Mouse (Mus musculus) fat pad, adult 2 months (tissue): ENCODE results near the gene Ehmt2.
A peak's percentile ranks its signal among the peaks of the same experiment; 100 is the strongest.
"Not testable (repeated sequence)": the region's sequence is repeated elsewhere in the genome, so short reads cannot be mapped to it uniquely, and the experiment has no call there.

Experiments
- DNase-seq: peaks from one replicate; pipeline ENCODE4 v3.0.0-alpha.2; 2011; ENCODE audit warnings: low read depth, low spot score; ENCODE audit errors: extremely low read depth

The Ehmt2 gene

DNA sequence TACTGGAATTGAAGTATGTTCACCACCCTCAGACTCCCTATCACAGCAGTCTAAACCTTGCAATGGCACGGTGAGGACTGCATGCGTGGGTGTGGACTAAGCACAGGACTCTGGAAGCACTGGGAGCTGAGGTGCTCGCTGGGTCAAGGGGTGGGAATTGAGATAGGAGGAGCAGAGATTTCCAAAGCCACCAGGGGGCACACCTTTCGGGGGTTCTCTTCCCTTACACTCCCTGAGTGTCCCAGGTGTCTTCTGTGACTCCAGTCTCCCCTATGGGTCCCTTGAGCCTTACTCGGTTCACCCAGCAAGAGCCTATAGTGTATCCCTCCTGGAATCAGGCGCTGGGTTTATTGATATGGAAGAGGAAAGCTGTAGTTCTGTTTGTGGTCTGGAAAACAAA lies 24.7 kb downstream of the Ehmt2 start:
- no peak for DNase-seq

DNA sequence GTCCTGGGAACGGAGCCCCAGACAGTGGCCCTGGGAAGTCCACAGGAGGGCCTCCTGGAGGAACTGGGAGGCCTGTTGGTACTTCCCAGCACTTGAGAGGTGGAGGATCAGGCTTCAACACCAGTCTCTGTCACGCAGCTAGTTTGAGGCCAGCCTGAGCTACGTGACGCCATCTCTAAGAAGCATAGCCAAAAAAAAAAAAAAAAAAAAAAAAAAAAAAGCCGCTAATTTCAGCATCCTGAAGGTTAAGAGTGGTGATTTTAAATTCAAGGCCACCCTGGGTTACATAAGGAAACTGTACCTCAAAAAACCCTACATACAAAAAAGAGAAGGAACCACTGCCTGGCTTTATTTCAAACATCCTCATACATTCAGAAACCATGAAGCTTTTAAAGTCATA lies 26.0 kb downstream of the Ehmt2 start:
- DNase-seq = no peak

DNA sequence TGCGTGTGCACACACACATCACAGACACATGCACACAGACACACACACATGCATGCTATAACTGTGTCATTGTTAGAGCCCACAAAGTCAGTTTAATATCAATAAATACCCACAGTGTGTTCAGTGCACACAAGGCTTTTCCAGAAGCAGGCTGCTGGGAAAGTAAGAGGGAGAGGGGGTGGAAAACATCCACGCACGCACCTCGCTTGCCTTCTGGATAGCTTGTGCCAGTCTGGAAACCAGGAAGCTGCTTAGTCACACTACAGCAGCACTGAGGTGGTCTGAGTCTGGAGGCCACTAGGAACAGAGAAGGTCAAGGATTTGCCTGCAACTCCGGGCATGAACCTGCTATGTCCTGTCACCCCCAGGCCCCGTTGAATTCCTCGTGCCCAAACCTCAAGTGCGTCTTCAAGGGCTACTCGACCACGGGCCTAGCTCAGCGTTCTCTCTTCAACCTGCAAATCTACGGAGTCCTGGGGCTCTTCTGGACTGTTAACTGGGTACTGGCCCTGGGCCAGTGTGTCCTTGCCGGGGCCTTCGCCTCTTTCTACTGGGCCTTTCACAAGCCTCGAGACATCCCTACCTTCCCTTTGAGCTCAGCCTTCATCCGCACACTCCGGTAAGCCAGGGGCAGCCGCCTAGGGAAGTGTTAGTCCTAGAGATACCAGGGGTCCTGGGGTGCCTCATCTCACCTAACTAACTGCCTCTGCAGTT lies 29.2 kb downstream of the Ehmt2 start:
- no peak for DNase-seq

DNA sequence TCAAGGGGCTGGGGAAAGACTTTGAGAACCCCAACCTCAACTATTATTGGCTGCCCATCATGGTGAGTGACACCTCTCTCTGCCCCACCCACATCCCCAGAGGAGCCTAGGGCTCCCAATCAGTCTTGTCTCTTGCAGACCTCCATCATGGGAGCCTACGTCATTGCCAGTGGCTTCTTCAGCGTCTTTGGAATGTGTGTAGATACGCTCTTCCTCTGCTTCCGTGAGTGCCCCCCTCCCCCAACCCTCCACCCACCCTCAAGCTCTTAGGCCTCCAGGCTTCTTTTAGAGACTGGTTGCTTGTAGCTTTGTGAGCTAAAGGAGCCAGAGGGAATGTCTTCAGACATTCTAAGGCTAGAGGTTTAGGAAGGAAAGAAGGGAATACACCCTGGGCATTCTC lies 30.6 kb downstream of the Ehmt2 start:
- DNase-seq = no peak

DNA sequence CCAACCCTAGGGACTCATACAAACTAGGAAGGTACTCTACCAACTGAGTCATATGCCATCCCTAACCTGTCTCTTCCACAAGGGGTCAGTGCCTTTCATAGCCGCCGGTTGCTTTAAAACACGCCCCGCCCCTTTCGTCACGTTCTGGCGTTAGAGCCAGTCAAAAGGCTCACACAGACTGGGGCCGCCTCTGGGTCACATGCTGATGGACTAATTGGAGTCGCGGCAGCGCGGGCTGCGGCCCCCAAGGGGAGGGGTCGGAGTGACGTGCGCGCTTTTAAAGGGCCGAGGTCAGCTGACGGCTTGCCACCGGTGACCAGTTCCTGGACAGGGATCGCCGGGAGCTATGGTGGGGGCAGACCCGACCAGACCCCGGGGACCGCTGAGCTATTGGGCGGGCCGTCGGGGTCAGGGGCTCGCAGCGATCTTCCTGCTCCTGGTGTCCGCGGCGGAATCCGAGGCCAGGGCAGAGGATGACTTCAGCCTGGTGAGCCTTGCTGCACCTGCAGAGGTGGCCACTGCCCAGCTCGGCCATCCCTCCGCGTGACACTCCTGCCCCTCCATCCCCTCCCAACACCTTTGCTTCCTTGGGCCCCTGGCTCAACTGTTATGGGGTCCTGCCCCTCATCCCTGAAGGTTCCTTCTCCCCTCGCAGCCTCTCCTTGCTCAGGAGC lies 32.9 kb downstream of the Ehmt2 start, which contains the start of gene Neu1:
Neu1 (plus strand) TSS at position 193 of the 674 bp plus-strand sequence.
- peak; percentile 73 for DNase-seq

DNA sequence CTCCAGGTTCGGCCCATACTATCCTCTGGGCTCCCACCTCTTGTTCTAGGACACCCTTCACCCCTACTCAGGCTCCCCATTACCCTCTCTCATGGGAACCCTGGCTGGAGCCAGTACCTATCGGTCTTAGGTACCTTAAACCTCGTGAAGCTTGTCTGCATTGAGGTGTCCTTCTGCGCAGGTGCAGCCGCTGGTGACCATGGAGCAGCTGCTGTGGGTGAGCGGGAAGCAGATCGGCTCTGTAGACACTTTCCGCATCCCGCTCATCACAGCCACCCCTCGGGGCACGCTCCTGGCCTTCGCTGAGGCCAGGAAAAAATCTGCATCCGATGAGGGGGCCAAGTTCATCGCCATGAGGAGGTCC lies 33.4 kb downstream of the Ehmt2 start:
- DNase-seq = no peak

DNA sequence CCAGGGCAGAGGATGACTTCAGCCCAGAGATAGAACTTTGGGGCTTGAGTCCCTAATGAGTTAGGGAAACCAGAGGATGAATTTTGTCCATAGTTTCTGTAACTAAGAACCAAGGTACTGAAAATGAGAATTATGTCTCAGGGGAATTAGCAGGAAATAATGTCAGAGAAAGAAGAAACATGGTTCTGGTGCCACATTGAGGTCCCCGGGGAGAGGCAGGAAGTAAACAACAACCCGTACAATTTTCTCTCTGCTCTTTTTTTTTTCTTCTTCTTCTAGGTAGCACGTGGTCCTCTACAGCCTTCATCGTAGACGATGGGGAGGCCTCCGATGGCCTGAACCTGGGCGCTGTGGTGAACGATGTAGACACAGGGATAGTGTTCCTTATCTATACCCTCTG lies 34.0 kb downstream of the Ehmt2 start:
- DNase-seq = no peak

DNA sequence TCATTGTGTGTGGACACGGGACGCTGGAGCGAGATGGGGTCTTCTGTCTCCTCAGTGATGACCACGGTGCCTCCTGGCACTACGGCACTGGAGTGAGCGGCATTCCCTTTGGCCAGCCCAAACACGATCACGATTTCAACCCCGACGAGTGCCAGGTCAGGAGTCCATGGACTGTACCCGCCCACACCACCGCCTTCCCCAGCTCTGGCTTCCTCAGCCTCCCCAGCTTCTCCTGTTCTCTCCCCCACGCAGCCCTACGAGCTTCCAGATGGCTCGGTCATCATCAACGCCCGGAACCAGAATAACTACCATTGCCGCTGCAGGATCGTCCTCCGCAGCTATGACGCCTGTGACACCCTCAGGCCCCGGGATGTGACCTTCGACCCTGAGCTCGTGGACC lies 35.8 kb downstream of the Ehmt2 start:
- DNase-seq = no peak

DNA sequence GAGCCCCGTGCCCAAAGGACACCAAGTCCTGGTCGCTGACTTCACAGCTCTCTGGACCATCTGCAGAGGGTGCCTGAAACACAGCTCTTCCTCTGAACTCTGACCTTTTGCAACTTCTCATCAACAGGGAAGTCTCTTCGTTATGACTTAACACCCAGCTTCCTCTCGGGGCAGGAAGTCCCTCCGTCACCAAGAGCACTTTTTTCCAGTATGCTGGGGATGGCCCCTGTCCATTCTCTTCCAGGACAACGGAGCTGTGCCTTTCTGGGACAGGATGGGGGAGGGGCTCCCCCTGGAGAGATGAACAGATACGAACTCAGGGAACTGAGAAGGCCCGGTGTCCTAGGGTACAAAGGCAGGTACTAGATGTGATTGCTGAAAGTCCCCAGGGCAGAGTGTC lies 36.6 kb downstream of the Ehmt2 start:
- no peak for DNase-seq

DNA sequence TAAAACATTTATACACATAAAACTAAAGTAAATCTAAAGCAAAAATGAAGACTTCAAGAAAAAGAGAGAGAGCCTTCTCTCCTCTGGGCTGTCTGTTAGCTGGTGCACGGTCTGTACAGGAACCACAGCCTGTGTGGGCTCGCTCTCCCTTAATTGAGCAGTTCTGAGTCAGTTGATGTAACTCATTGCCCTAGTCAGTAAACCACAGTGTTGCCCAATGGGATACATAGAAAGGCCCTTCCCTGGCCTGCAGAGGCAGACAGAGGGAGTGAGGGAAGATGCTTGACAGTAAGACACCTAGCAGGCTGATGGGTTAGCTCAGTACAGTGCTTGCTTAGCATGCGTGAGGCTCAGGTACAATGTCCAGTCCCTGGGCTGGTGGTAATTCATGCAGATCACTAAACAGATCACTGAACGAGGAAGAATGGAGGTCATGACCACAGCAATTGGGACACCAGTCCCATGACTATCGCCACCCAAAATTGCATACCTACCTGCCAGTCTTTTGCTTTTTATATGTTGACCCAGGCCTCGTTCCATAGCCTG lies 39.8 kb downstream of the Ehmt2 start:
- no peak for DNase-seq

DNA sequence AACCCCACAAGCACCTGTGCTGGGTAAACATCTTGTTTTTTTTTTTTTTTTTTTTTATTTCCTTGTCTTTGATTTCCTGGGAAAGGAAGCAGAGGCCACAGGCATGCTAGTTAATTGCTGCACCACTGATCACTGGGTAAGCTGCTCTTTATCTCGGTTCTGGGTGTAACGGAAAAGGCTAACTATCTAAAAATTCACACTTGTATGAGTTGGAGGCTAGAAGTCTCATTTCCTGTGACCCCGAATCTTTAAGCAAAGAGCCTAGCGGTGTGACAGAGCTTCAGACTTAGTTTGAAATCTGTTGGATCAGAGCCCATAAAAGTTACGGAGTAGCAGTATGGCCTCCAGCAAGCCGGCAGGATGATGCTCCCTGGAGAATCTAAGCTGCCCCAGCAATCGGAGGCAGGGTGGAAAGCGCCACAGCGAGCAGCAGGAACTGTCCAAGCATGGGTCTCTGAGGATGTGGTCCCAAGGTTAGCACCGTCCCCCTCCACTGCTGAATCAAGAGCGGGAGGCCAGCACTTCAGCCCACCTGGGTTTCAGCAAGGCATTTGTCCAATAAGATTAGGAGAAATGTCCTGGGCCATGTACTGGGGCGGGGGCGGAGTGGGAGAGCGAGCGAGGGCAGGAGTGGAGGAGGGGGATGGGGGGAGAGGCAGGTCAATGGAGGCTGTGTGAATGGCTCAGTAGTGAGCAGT lies 43.2 kb downstream of the Ehmt2 start:
- DNase-seq = no peak

DNA sequence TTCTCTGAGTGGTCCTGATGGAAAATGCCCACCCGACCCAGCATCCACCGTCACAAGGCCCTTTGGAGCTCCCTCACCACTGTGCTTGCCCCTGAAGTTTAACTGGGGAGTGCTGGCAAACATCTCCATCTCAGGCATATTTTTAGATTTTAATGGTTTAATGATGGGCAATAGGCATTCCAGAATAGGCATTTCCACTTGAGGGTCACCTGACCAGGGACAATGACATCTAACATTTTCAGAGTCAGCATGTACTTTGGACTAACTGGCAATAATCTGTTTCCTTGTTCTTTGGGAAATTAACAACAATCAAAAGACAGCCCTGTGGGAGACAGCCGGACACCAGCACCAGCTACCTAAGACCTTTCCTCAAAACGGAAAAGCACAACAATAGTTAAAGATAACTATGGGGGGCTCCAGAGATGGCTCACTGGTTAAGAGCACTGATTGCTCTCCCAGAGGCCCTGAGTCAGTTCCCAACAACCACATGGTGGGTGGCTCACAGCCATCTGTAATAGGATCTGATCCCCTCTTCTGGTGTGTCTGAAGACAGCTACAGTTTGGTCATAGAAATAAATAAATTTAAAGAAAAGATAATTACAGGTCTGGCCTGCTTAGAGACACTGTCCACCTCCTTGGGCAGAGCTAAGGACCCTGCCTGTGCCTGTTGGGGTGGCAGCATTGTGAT lies 45.0 kb downstream of the Ehmt2 start:
- DNase-seq = no peak

DNA sequence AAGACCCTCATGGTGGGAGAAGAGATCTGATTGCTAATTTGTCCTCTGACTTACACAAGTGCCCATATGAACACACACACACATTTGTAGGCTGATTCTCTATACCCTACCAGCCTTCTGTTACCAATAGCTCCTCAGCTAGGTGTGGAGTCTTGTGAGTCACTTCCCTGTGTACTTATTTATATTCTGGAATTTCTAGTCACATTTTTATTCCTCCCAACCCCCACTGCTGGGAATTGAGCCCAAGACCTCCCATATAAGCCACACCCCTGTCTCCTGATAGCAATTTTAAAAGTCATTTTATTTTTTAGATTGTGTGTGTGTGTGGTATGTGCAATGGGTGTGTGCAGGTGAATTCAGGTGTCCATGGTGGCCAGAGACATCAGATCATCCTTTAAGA lies 46.1 kb downstream of the Ehmt2 start:
- no peak for DNase-seq

DNA sequence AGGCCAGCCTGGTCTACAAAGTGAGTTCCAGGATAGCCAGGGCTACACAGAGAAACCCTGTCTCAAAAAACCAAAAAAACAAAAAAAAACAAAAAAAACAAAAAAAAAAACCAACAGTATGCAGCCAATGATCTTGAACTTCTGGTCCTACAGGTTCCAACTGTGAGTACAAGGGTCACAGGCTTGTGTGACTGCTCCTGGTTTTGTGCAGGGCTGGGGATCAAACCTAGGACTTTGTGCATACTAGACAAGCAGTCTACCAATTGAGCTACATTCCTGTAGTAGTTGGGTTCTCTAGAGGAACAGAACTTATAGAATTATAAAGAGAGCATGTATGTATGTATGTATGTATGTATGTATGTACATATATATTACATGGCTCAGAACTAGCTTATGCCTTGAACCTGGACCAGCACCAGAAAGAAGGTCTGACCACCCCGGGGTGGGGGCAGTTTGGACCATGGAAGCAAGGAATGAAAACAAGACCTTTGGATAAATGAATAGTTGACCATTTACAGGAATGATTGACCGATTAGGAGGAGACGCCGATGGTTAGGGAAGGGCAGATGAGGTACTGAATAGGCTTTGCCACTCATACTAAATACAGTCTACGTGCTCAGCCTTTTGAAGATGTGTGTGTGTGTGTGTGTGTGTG lies 48.3 kb downstream of the Ehmt2 start:
- DNase-seq = no peak

DNA sequence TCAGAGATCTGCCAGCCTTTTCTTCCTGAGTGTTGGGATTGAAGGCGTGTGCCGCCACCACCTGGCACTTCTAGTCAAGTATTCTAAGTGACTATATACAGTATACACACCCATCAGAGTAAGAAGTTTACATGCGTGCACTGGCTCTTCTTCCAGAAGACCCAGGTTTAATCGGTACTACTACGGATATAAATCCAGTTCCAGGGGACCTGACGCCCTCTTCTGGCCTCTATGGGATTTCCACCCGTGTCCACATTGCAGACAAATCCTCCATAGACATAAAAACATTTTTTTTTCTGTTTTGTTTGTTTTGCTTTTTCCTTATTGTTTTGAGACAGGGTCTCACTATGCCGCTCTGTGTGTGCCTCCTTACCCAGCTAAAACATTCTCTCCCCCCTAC lies 49.3 kb downstream of the Ehmt2 start:
- no peak for DNase-seq

DNA sequence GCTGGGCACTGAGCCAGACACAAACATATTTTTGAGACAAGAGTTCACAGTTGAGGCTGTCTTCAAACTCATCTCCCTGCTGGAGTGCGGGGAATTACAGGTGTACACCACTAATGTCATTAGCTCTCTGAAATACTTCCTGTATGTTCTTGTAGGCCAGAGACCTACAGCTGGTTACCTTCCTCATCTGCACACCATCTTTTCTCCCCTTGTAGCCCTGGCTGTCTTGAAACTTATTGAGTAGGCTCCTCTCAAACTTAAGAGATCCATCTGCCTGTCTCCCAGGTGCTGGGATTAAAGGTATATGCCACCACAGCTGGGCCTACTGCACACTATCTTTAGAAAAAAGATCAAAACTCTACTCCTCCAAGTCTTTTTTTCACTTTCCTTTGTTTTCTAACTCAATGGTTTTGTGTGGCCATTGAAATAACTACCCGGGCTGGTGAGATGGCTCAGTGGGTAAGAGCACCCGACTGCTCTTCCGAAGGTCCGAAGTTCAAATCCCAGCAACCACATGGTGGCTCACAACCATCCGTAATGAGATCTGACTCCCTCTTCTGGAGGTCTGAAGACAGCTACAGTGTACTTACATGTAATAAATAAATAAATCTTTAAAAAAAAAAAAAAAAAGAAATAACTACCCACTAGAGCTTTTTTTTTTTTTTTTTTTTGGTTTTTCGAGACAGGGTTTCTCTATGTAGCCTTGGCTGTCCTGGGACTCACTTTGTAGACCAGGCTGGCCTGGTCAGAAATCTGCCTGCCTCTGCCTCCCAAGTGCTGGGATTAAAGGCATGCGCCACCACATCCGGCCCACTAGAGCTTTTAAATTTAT lies 50.7 kb downstream of the Ehmt2 start:
- not testable (repeated sequence) for DNase-seq

DNA sequence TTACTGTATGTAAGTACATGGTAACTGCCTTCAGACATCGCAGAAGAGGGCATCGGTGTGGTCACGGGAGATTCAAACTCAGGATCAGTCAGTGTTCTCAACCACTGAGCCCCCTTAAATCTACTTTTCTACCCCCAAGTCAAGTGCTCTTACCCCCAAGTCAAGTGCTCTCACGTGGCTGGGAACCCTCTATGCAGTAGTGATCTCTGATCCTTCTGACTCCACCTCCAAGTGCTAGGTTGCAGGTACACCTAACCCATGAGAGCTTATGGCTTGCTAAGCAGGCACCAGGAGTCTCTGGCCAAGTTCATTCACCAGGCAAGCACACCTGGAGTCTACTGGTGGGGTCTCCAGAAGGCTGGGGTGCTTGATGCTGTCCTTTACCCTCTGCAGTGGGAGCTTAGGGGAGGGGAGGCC lies 51.3 kb downstream of the Ehmt2 start:
- DNase-seq = no peak

DNA sequence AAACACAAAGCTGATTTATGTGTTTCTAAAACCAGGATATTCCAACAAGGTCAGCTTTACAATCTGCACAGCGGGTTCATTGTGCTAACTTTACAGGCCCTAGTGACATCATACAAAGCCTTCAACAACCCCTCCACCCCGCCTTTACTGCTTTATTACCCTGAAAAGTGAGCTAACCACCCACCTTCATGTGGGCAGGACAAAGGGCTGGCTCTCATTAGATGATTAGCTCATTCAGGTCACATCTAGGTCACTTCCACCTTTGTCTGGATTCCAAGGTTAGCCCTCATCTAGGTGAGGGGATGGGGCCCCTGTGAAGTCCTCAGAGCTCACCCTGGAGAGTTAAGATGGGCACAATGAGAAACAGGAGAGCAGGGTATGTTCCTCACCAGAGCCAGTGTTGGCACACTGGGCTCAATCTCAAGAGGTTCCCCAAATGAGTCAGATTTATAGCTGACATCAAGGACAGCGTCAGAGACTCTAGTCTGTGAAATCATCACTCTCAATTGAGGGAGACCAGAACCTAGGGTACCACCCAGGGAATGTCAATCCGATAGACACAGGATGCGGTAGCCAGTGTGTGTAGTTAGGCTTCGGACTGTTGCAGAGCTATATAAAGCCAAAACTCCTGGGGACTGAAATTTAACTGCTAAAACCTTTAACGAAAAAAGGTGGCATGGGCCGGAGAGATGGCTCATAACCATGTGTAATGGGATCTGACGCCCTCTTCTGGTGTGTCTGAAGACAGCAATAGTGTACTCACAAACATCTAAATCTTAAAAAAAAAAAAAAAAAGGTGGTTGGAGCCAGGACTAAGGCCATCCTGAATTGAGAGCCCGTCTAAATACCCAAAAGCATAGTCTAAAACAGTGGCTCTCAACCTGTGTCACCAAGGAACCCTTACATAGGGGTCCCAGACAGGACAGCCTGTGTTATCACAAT lies 52.5 kb downstream of the Ehmt2 start:
- DNase-seq = no peak
